Mouse (Mus musculus) forebrain, postnatal 0 days (tissue): Measurements from ENCODE around the gene Syce2. TPM values are rescaled to one million over a fixed set of nuclear protein-coding genes. Genes with fewer than 3 reads are reported as not detected.
A peak's percentile ranks its signal among the peaks of the same experiment; 100 is the strongest.

Experiments
- ATAC-seq: fragments of 200-750 bp; cut with Nextera tagmentation; 2 replicates; pipeline ENCODE4 v1.8.0; 2017; ENCODE audit warnings: mild to moderate bottlenecking, moderate library complexity
- DNase-seq: peaks from one replicate; pipeline ENCODE4 v3.0.0-alpha.2; 2015
- H3K27ac ChIP-seq: fragments of 300-500 bp; sonication (generic); 2 replicates; pipeline ENCODE4 v1.5.1; 2014; ENCODE audit warnings: low read depth, mild to moderate bottlenecking, antibody characterized with exemption, low read length, moderate library complexity, mixed read lengths
- H3K27me3 ChIP-seq: fragments of 300-500 bp; sonication (generic); 2 replicates; pipeline ENCODE4 v1.6.1; 2014; ENCODE audit warnings: mild to moderate bottlenecking, low read length, mixed read lengths; ENCODE audit not compliant: insufficient read depth
- H3K36me3 ChIP-seq: fragments of 300-500 bp; sonication (generic); 2 replicates; pipeline ENCODE4 v1.6.1; 2014; ENCODE audit warnings: mild to moderate bottlenecking, moderate library complexity; ENCODE audit not compliant: insufficient read depth
- H3K4me1 ChIP-seq: fragments of 300-500 bp; sonication (generic); 2 replicates; pipeline ENCODE4 v1.6.1; 2014; ENCODE audit warnings: antibody characterized with exemption; ENCODE audit not compliant: insufficient read depth
- H3K4me2 ChIP-seq: fragments of 300-500 bp; sonication (generic); 2 replicates; pipeline ENCODE4 v1.6.1; 2014; ENCODE audit warnings: low read depth, mild to moderate bottlenecking, moderate library complexity
- H3K4me3 ChIP-seq: fragments of 300-500 bp; sonication (generic); 2 replicates; pipeline ENCODE4 v1.5.1; 2014; ENCODE audit warnings: low read depth, low read length, mixed read lengths
- H3K9ac ChIP-seq: fragments of 300-500 bp; sonication (generic); 2 replicates; pipeline ENCODE4 v1.6.1; 2014; ENCODE audit warnings: mild to moderate bottlenecking
- H3K9me3 ChIP-seq: fragments of 300-500 bp; sonication (generic); 2 replicates; pipeline ENCODE4 v1.6.1; 2016; ENCODE audit warnings: low read length
- CTCF ChIP-seq: sonication (generic); IDR thresholded peaks from 2 replicates; pipeline ENCODE4 v1.5.1; 2016; ENCODE audit warnings: antibody characterized with exemption, control low read depth, low read depth
- WGBS: fragments of 180-500 bp; shearing (Covaris S2); extraction: QIAGEN DNeasy Blood & Tissue Kit; methylation state at CpG from one replicate; pipeline ENCODE4 v1.1.7; 2014; 5-methylcytosine and 5-hydroxymethylcytosine counted together
- polyA plus RNA-seq: library from polyadenylated mRNA; unstranded; fragments of >200 nt; fragmentation: Nextera tagmentation; extraction: Ambion mirVana; gene quantifications from 2 replicates; pipeline ENCODE4 v1.2.1, GENCODE M21; 2015
- total RNA-seq: library from RNA; depleted of rRNA; stranded (reverse); fragments of >200 nt; gene quantifications from 2 replicates; pipeline ENCODE4 v1.2.3, GENCODE M21; 2014

The Syce2 gene
- total and polyA plus RNA-seq, 2 experiments from 2014 or later = 27.5 to 77.9 TPM

GRCm38 (mm10) chr8:84913960-84914359 is 42.0 kb downstream of the Syce2 start:
- ATAC-seq (peak; percentile 56; the same call in 1 of the 2 replicates), DNase-seq (peak; percentile 73)
- Histone ChIP-seq H3K27ac (no peak overlapping the region), H3K4me1 (no peaks in the 10 kb centered on the region), H3K9me3 (no peaks in the 10 kb centered on the region), H3K4me2 (no peak overlapping the region), H3K9ac (no peak overlapping the region), H3K36me3 (peaks cover 78% of the 10 kb centered on the region), H3K4me3 (no peak overlapping the region), H3K27me3 (peaks cover 4% of the 10 kb centered on the region)
- 34% methylated on average over 4 of the region's 4 CpGs for WGBS
- peak; percentile 63 for TF ChIP-seq CTCF

DNA sequence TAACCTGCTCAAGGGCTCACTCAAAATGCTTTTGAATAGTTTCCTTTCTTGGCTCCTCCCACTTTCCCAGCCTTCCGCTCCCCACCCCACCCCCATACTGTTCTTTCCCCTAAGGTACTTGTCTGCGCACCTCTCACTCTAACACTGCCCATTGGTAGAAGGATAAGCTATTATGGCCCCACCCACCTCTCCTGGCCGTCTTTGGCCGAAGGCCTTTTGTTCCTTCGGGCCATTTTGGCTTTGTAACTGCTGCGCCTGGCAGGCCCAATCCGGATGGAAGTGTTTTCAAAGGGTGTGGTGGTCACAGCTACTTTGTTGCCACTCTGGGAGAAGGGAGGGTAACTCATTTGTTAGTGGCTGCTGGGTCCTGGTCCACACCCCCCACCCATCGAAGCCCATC is 43.4 kb downstream of the Syce2 start:
- ATAC-seq (no peak), DNase-seq (no peak)
- no peak for TF ChIP-seq CTCF
- Histone ChIP-seq H3K36me3 (peaks cover 86% of the 10 kb centered on the region), H3K4me2 (no peak overlapping the region), H3K27ac (no peak overlapping the region), H3K4me3 (no peak overlapping the region), H3K9me3 (no peaks in the 10 kb centered on the region), H3K27me3 (peaks cover 4% of the 10 kb centered on the region; the same call in 1 of the 2 replicates), H3K4me1 (no peaks in the 10 kb centered on the region), H3K9ac (no peak overlapping the region)
- 88% methylated on average over 8 of the region's 8 CpGs for WGBS

DNA sequence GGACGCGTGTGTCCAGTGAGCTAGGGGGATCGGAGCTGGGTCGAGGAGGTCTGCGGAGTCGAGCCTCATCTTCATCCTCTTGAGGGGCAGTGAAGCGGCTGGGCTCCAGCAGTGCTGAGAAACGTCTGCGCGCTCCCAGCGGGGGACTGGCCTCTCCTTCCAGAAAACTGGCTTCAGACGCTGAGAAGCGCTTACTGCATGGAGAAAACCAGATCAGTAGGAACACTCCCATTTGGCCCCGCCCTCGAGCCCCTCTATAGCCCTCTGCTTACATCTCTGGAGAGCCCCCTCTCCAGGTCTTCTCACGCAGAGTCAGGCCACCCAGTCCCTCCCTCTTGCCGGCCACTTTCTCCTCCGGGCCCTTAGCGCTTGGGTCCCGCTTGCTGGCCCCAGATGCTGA is 45.9 kb downstream of the Syce2 start:
- Histone ChIP-seq H3K36me3 (peaks cover 89% of the 10 kb centered on the region), H3K27ac (no peak overlapping the region), H3K4me3 (no peak overlapping the region), H3K4me2 (no peak overlapping the region), H3K9ac (no peak overlapping the region), H3K27me3 (peaks cover 4% of the 10 kb centered on the region; the same call in 1 of the 2 replicates), H3K9me3 (no peaks in the 10 kb centered on the region), H3K4me1 (no peaks in the 10 kb centered on the region)
- DNase-seq = no peak
- no peak for TF ChIP-seq CTCF
- WGBS = 47% methylated on average over 20 of the region's 20 CpGs
- no peak for ATAC-seq

DNA sequence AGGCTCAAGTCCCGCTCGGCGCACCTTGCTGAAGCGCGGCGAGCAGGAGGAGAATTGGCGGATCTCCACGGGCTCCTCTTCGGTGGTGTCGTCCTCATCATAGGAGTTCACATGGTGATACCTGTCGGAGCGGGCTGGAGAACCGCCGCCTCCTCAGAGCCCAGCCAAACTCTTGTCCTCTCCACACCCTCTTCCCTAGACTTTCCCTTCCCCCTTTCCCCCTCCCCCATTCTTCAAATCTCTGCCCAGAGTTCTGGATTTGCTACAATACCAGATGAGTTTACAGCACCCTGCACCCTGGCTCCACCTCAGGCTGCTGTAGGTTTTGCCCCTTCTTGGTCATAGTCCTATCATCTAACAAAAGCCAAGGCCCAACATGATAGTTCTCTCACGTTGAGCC is 46.7 kb downstream of the Syce2 start:
- DNase-seq (no peak), ATAC-seq (no peak)
- Histone ChIP-seq H3K27me3 (peaks cover 4% of the 10 kb centered on the region; the same call in 1 of the 2 replicates), H3K36me3 (peaks cover 88% of the 10 kb centered on the region), H3K4me1 (no peaks in the 10 kb centered on the region), H3K4me3 (no peak overlapping the region), H3K9ac (no peak overlapping the region), H3K4me2 (no peak overlapping the region), H3K27ac (no peak overlapping the region), H3K9me3 (no peaks in the 10 kb centered on the region)
- 95% methylated on average over 15 of the region's 15 CpGs for WGBS
- no peak for TF ChIP-seq CTCF

DNA sequence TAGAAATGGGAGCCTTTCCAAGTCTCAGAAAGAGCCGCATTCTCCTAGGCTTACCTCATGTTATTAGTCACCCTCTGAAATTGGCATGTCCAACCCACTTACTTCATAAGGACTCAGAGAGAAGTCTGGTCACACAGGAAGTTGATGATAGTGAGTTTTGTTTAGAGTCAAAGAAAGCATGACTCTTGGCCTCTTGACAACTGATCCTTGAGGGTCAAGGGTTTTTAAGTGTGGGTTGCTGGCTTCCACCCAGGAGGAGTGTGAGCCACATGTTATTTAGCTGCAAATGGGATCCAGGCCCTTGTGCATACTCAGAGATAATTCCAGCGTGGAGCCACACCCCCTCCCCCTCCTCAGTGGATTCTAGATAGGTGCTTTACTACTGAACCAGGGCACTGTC is 49.7 kb downstream of the Syce2 start:
- H3K27ac ChIP-seq = no peak overlapping the region
- H3K4me1 ChIP-seq = no peaks in the 10 kb centered on the region
- H3K9ac ChIP-seq = no peak overlapping the region
- no peaks in the 10 kb centered on the region for H3K27me3 ChIP-seq
- H3K4me3 ChIP-seq = no peak overlapping the region
- DNase-seq (no peak), ATAC-seq (no peak)
- H3K4me2 ChIP-seq = no peak overlapping the region
- no peaks in the 10 kb centered on the region for H3K9me3 ChIP-seq
- no peak for TF ChIP-seq CTCF
- 81% methylated on average over 2 of the region's 2 CpGs for WGBS
- peaks cover 92% of the 10 kb centered on the region for H3K36me3 ChIP-seq

- DNase-seq (no peak), ATAC-seq (no peak)
- Histone ChIP-seq H3K9me3 (no peaks in the 10 kb centered on the region), H3K9ac (no peak overlapping the region), H3K4me2 (no peak overlapping the region), H3K36me3 (peaks cover 73% of the 10 kb centered on the region), H3K27ac (no peak overlapping the region), H3K4me1 (no peaks in the 10 kb centered on the region), H3K4me3 (no peak overlapping the region), H3K27me3 (no peaks in the 10 kb centered on the region)
- TF ChIP-seq CTCF = no peak
- WGBS = 75% methylated on average over 7 of the region's 7 CpGs
Observed at GRCm38 (mm10) chr8:84925557-84925956, 53.6 kb downstream of the Syce2 start.

- no peak for TF ChIP-seq CTCF
- WGBS = 87% methylated on average over 1 of the region's 1 CpGs
Observed at GRCm38 (mm10) chr8:84927513-84927912, 55.6 kb downstream of the Syce2 start.

More at GRCm38 (mm10) chr8:84927513-84927912, 55.6 kb downstream of the Syce2 start:
- DNase-seq (no peak), ATAC-seq (no peak)
- Histone ChIP-seq H3K4me2 (no peak overlapping the region), H3K4me1 (no peaks in the 10 kb centered on the region), H3K36me3 (peaks cover 67% of the 10 kb centered on the region), H3K27ac (no peak overlapping the region), H3K4me3 (no peak overlapping the region), H3K27me3 (no peaks in the 10 kb centered on the region), H3K9ac (no peak overlapping the region), H3K9me3 (no peaks in the 10 kb centered on the region)
